Mouse (Mus musculus) thymus, adult 18-20 months (tissue): ENCODE measurements around the gene Vcp.

Experiments used
- DNase-seq, 2 experiments: peaks; one replicate each; pipeline ENCODE4 v3.0.0; 2022; ENCODE audit warnings: mixed read lengths in 2 of 2

The Vcp gene

GRCm38 (mm10) chr4:43000141-43000986 lies at the start of gene Vcp:
Gene Vcp (minus strand): TSS chr4:43000507.
- DNase-seq, result peak; percentile 98 to 99

DNA sequence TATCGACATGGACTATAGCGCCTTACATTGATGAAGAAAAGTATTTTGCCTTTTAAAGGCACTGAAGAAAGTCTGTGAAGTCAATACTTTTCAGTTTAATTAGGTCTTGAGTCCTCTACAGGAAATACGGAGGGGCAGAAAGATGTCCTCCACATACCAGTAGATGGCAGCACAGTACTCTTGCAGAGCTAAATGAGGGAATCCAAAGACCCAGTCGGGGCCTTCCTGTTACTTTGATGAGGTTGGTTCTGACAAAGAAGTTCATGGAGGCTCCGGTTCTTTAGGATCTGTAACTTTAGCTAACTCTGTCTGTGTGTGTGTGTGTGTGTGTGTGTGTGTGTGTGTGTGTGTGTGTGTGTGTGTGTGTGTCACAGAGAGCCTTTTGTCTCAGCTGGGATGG lies 46.9 kb upstream of the Vcp start:
- peak in 1 of 2 experiments; percentile 48 for DNase-seq

GRCm38 (mm10) chr4:43046607-43047006 lies 46.3 kb upstream of the Vcp start:
- no peak for DNase-seq

DNA sequence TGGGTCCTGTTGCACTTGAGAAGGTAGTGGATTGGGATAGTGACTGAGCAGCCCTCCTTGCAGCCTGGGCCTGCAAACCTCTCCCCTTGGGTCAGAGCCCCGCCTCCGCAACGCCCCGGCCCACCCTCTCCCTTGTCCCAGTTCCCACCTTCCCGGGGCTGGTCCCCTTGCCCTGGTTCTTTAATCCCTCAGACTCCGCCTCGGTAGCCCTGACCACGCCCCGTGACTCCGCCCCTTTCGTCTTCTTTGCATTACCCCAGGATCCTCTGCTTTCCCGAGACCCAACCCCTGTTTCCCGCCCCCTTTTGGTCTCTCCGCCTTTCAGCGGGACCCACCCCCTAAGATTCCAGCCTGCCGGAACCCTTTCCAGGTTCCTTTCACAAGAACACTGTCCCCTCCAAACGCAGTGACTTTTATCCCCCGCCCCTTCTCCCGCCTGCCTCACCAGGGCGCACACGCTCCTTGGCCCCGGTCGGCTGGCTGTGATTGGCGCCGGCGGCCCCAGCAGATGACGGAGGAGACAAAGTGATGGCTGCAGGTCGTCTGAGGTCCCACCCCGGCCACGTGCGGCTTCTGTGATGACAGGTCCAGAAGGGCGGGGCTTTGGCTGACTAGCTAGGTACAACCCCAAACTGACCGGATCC lies 45.5 kb upstream of the Vcp start, which contains the start of gene Fam214b:
Gene Fam214b, minus strand, starts transcription at position 562 of the 644 bp plus-strand sequence.
- peak; percentile 73 to 82 for DNase-seq

DNA sequence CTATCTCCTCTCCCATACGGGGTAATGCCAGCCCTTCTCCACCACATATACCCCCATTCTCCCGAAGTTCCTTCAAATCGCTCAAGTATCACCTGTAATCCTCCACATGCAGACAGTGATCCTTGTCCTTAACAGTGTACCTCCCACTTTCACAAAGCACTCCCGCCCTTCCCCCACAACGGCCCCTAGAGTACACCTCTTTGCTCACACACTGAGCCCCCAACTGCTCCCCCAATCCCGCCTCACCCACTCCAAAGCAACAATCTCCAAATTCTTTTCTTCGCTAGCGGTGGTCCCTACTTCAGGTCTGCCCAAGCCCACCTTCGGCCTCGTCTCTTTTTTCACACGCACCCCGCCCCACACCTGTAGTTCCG lies 45.0 kb upstream of the Vcp start:
- DNase-seq, result no peak

- no peak for DNase-seq
These were observed 44.4 kb upstream of the Vcp start for GRCm38 (mm10) chr4:43044673-43045072.

DNA sequence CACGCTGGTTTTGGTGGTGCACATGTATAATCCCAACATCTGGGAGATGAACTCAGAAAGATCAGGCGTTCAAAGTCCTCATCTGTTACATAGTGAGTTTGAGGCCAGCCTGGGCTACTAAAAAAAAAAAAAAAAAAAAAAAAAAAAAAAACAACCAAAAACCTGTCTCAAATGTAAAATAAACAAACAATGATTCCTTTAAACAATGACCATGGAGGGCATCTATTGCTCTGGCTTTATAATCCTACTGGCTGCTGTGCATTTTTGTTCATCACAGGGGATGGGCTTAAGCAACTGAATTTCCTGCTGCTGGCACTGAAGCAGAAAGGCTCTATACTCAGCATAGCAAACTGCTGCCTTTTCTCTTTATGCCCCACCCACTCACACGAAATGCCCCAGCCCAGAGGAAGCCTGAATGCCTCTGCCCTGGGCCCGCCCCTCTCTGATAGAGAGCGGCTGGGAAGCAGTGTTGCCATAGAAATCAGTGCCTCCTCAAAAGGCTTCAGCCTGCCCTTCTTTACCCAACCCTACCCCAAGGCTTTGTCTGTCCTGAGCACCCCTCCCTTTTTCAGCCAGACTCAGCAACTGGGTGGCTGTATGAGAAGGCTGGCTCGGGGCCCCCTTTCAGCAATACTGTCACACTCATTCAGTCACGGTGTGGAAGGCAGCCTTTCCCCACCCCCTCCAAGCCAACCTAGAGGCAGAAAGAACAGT lies 43.5 kb upstream of the Vcp start:
- peak; percentile 53 to 59 for DNase-seq

DNA sequence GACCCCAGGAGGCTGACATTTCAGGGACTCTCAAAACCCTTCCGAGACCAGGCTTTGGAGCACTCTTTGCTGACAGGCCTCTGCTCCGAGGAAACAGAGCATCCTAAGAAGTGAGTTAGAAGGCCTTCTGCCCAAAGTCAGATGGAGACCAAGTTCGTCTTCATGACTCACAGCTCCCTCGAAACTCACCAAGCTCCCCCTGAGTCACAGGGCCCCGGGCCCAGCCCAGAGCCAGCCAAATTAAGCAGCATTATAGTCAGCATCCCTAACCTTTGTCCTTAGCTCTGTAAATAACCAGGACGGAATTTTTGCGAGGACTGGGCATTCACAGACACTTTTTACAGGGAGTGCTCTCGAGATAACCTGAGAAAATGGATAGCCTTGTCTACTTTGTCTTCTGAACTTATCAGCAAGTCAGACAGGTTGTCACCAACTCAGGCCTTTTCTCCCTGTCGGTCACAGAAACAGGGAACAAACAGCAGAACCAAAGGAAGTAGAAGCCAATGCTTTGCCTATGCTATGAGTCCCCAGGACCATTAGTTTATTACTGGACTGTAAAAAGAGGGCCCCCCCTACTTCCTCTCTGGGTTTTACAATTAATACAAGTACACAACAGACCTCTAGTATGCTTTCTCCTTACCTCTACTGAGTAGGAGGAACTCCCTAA lies 40.7 kb upstream of the Vcp start:
- DNase-seq, result no peak

GRCm38 (mm10) chr4:43040114-43040572 lies 39.8 kb upstream of the Vcp start:
- peak; percentile 83 to 89 for DNase-seq

GRCm38 (mm10) chr4:43039609-43040008 lies 39.3 kb upstream of the Vcp start:
- no peak for DNase-seq

- DNase-seq, result no peak
These were observed 38.5 kb upstream of the Vcp start for GRCm38 (mm10) chr4:43038567-43039495.

DNA sequence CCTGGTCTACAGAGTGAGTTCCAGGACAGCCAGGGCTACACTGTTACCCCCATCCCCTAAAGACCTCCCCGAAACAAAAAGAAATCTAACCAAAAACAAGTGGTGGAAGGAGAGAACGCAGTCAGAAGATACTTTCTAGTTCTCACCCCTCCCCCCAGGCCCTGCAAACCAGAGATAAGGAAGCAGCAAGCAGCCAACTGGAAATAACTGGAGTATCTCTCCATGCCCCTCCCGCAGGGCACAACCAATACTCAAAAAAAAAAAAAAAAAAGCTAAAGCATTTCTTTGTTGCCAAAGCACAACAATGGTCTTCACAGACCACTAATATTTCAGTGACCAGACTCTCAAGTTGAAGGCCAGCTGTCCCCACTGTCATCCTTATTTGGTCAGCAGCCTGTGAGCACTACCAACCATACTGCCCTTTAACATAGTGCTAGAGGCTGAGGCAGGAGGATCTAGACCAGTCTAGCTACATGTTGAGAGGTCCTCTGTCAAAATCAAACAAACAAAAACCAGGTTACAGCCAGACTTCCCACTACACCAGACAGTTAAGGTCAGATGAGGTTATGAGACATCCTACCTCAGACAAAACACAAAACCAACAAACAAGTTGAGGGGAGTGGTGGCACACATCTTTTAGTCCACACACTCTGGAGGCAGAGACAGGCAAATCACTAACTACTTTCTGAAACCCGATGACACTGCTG lies 37.7 kb upstream of the Vcp start:
- DNase-seq, result no peak

DNA sequence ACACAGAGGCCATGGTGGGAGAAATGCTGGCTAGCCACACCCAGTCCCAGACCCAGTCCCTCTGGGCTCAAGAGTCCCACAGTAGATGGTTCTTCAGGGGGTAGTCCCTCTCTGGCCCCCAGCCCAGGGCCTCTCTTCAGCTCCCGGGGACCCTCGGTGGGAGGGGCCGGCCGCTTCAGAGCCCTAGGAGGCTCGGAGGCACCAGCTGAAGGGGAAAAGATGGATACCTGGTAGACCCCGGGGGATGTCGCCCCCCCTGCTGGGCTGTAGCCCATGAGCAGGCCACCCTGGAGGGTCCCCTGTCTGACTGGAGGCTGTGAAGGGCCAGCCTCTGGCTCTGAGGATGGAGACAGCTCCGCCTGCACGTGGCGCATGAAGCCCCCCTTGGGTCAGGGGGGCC lies 36.0 kb upstream of the Vcp start:
- DNase-seq, result no peak

DNA sequence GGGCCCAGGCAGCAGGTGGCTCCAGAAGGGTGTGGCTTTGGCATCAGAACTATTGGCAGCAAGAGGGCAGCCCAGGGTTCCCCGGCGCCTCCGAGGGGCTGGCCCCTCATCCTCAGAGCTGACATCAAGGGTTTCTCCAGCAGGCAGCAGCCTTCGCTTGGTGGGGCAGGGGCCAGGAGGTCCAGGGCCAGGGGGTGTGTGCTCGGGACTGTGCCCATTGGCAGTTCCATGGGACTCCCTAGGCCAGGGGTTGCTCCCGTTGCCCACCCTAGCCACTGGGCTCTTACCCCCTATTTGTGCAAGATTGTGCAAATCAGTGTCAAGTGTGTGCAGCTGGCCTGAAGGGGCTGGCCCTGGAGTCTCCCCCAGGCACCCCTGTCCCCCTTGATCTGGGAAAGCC lies 35.5 kb upstream of the Vcp start:
- no peak for DNase-seq

DNA sequence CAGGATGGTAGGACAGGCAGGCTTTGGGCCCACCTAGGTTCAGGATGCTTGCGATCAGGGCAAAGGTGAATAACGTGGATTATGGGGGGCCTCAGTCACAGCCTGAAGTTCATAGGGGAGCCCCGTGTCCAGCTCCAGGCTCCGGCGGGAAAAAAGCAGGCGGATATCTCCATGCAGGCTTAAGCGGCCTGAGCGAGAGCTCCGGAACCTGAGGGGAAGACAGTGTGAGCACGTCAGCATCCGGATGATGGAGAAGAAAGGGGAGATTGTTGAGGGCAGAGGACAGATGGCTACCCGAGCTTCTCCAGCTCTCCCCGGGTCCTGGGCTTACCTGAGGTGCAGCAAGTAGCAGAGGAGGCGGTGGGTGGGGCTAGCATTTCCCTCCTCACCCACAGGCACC lies 33.2 kb upstream of the Vcp start:
- DNase-seq, result no peak

- no peak for DNase-seq
These were observed 32.2 kb upstream of the Vcp start for GRCm38 (mm10) chr4:43032501-43032900.

- peak; percentile 84 to 89 for DNase-seq
These were observed 31.1 kb upstream of the Vcp start, which contains the start of gene Stoml2 for GRCm38 (mm10) chr4:43031237-43031995. Gene Stoml2 (minus strand): TSS chr4:43031710.

- no peak for DNase-seq
These were observed 30.5 kb upstream of the Vcp start for GRCm38 (mm10) chr4:43030780-43031230.

- DNase-seq, result no peak
These were observed 30.0 kb upstream of the Vcp start for GRCm38 (mm10) chr4:43030352-43030751.

DNA sequence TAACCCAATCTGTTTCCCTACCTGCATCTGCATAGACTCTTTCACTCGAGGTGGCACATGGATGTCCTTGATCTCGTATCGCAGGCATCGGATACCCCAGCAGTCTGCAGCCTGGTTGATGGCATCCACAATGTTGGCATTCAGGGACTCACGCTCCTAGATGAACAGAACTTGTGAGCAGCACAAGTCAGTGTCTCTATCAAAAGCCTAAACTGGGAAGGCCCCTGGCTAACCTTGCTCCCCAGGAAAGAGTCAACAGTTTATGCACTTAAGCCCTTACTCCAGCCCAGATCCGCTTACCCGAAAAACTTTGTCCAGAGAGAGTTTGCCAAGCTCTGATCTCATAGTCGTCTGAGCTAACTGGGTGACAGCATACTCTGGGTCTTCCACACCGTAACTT lies 29.4 kb upstream of the Vcp start:
- DNase-seq, result no peak
